Mouse (Mus musculus): ENCODE data around the gene Prkg1. TPM values are rescaled to one million over a fixed set of nuclear protein-coding genes. Genes with fewer than 3 reads are reported as not detected.
A peak's percentile ranks its signal among the peaks of the same experiment; 100 is the strongest.

Gene Prkg1
- polyA plus RNA-seq, 1 experiment from 2014 or later, result 13.7 TPM

- no peak for ATAC-seq (ENCODE audit: low read depth)
- Histone ChIP-seq H3K4me2 (ENCODE audit: low read depth, low read length) (no peak overlapping the region), H3K27ac (replicated peaks; ENCODE audit: low read depth, low read length) (no peak overlapping the region), H3K9me3 (ENCODE audit: control insufficient read depth, low read length) (no peaks in the 10 kb centered on the region), H3K27me3 (replicated peaks; ENCODE audit: control insufficient read depth, insufficient read depth, low read length) (no peaks in the 10 kb centered on the region), H3K4me1 (ENCODE audit: control insufficient read depth, insufficient read depth, low read length) (0 out of 2 replicates have a peak, but pooled peaks cover 3% of the 10 kb centered on the region), H3K36me3 (ENCODE audit: control insufficient read depth, insufficient read depth, low read length) (no peaks in the 10 kb centered on the region), H3K4me3 (ENCODE audit: low read depth, low read length) (no peak overlapping the region), H3K9ac (ENCODE audit: low read depth, low read length) (no peak overlapping the region)
- DNase-seq (ENCODE audit: low spot score), result no peak
- 86% methylated on average over 4 of the region's 4 CpGs for WGBS
These were observed 54.5 kb downstream of the Prkg1 start for GRCm38 (mm10) chr19:31710336-31710735.

GRCm38 (mm10) chr19:31703991-31704390, 60.8 kb downstream of the Prkg1 start:
- no peak for ATAC-seq (ENCODE audit: low read depth)
- Histone ChIP-seq H3K4me3 (ENCODE audit: low read depth, low read length) (no peak overlapping the region), H3K27ac (replicated peaks; ENCODE audit: low read depth, low read length) (no peak overlapping the region), H3K36me3 (ENCODE audit: control insufficient read depth, insufficient read depth, low read length) (no peaks in the 10 kb centered on the region), H3K9me3 (ENCODE audit: control insufficient read depth, low read length) (no peaks in the 10 kb centered on the region), H3K4me2 (ENCODE audit: low read depth, low read length) (no peak overlapping the region), H3K4me1 (ENCODE audit: control insufficient read depth, insufficient read depth, low read length) (0 out of 2 replicates have a peak, but pooled peaks cover 3% of the 10 kb centered on the region), H3K27me3 (replicated peaks; ENCODE audit: control insufficient read depth, insufficient read depth, low read length) (no peaks in the 10 kb centered on the region), H3K9ac (ENCODE audit: low read depth, low read length) (no peak overlapping the region)
- DNase-seq (ENCODE audit: low spot score), result no peak

GRCm38 (mm10) chr19:31698916-31699315, 65.9 kb downstream of the Prkg1 start:
- no peak overlapping the region for H3K9ac ChIP-seq (ENCODE audit: low read depth, low read length)
- no peaks in the 10 kb centered on the region for H3K9me3 ChIP-seq (ENCODE audit: control insufficient read depth, low read length)
- no peak for ATAC-seq (ENCODE audit: low read depth)
- no peaks in the 10 kb centered on the region for H3K27me3 ChIP-seq (replicated peaks; ENCODE audit: control insufficient read depth, insufficient read depth, low read length)
- no peak for DNase-seq (ENCODE audit: low spot score)
- no peaks in the 10 kb centered on the region for H3K4me1 ChIP-seq (ENCODE audit: control insufficient read depth, insufficient read depth, low read length)
- H3K36me3 ChIP-seq (ENCODE audit: control insufficient read depth, insufficient read depth, low read length), result no peaks in the 10 kb centered on the region
- H3K4me2 ChIP-seq (ENCODE audit: low read depth, low read length), result no peak overlapping the region
- WGBS, result 67% methylated on average over 6 of the region's 6 CpGs
- H3K27ac ChIP-seq (replicated peaks; ENCODE audit: low read depth, low read length), result no peak overlapping the region
- no peak overlapping the region for H3K4me3 ChIP-seq (ENCODE audit: low read depth, low read length)

- Histone ChIP-seq H3K9me3 (ENCODE audit: control insufficient read depth, low read length) (no peaks in the 10 kb centered on the region), H3K27ac (replicated peaks; ENCODE audit: low read depth, low read length) (no peak overlapping the region), H3K4me3 (ENCODE audit: low read depth, low read length) (no peak overlapping the region), H3K4me2 (ENCODE audit: low read depth, low read length) (no peak overlapping the region), H3K36me3 (ENCODE audit: control insufficient read depth, insufficient read depth, low read length) (no peaks in the 10 kb centered on the region), H3K27me3 (replicated peaks; ENCODE audit: control insufficient read depth, insufficient read depth, low read length) (no peaks in the 10 kb centered on the region), H3K9ac (ENCODE audit: low read depth, low read length) (no peak overlapping the region), H3K4me1 (ENCODE audit: control insufficient read depth, insufficient read depth, low read length) (no peaks in the 10 kb centered on the region)
- peak; percentile 57 for DNase-seq (ENCODE audit: low spot score)
- WGBS, result 28% methylated on average over 1 of the region's 1 CpGs
- ATAC-seq (ENCODE audit: low read depth), result no peak
These were observed 84.0 kb downstream of the Prkg1 start for GRCm38 (mm10) chr19:31680821-31681220.

GRCm38 (mm10) chr19:31678324-31678723, 86.5 kb downstream of the Prkg1 start:
- Histone ChIP-seq H3K9ac (ENCODE audit: low read depth, low read length) (no peak overlapping the region), H3K27ac (replicated peaks; ENCODE audit: low read depth, low read length) (no peak overlapping the region), H3K27me3 (replicated peaks; ENCODE audit: control insufficient read depth, insufficient read depth, low read length) (no peaks in the 10 kb centered on the region), H3K36me3 (ENCODE audit: control insufficient read depth, insufficient read depth, low read length) (no peaks in the 10 kb centered on the region), H3K9me3 (ENCODE audit: control insufficient read depth, low read length) (no peaks in the 10 kb centered on the region), H3K4me1 (ENCODE audit: control insufficient read depth, insufficient read depth, low read length) (no peaks in the 10 kb centered on the region), H3K4me3 (ENCODE audit: low read depth, low read length) (no peak overlapping the region), H3K4me2 (ENCODE audit: low read depth, low read length) (no peak overlapping the region)
- DNase-seq (ENCODE audit: low spot score), result peak; percentile 38
- ATAC-seq (ENCODE audit: low read depth), result no peak
- whole genome bisulfite sequencing, result 43% methylated on average over 5 of the region's 5 CpGs

- Histone ChIP-seq H3K27me3 (replicated peaks; ENCODE audit: control insufficient read depth, insufficient read depth, low read length) (no peaks in the 10 kb centered on the region), H3K27ac (replicated peaks; ENCODE audit: low read depth, low read length) (no peak overlapping the region), H3K4me1 (ENCODE audit: control insufficient read depth, insufficient read depth, low read length) (no peaks in the 10 kb centered on the region), H3K4me3 (ENCODE audit: low read depth, low read length) (no peak overlapping the region), H3K4me2 (ENCODE audit: low read depth, low read length) (no peak overlapping the region), H3K9me3 (ENCODE audit: control insufficient read depth, low read length) (no peaks in the 10 kb centered on the region), H3K36me3 (ENCODE audit: control insufficient read depth, insufficient read depth, low read length) (no peaks in the 10 kb centered on the region), H3K9ac (ENCODE audit: low read depth, low read length) (no peak overlapping the region)
- no peak for ATAC-seq (ENCODE audit: low read depth)
- 69% methylated on average over 5 of the region's 5 CpGs for WGBS
- no peak for DNase-seq (ENCODE audit: low spot score)
These were observed 93.1 kb downstream of the Prkg1 start for GRCm38 (mm10) chr19:31671726-31672125.

- ATAC-seq (ENCODE audit: low read depth) (no peak), DNase-seq (ENCODE audit: low spot score) (peak; percentile 40)
- no peaks in the 10 kb centered on the region for H3K9me3 ChIP-seq (ENCODE audit: control insufficient read depth, low read length)
- H3K27me3 ChIP-seq (replicated peaks; ENCODE audit: control insufficient read depth, insufficient read depth, low read length), result no peaks in the 10 kb centered on the region
- H3K4me1 ChIP-seq (ENCODE audit: control insufficient read depth, insufficient read depth, low read length), result peaks cover 8% of the 10 kb centered on the region; the same call in 1 of the 2 replicates
- H3K4me2 ChIP-seq (ENCODE audit: low read depth, low read length), result peak overlapping the region; percentile 83
- H3K27ac ChIP-seq (replicated peaks; ENCODE audit: low read depth, low read length), result peak overlapping the region; percentile 75
- H3K36me3 ChIP-seq (ENCODE audit: control insufficient read depth, insufficient read depth, low read length), result no peaks in the 10 kb centered on the region
- 6% methylated on average over 8 of the region's 8 CpGs for WGBS
- H3K9ac ChIP-seq (ENCODE audit: low read depth, low read length), result peak overlapping the region; percentile 73
- peak overlapping the region; percentile 59 for H3K4me3 ChIP-seq (ENCODE audit: low read depth, low read length)
These were observed 99.8 kb downstream of the Prkg1 start for GRCm38 (mm10) chr19:31665007-31665406.

- Histone ChIP-seq H3K27me3 (replicated peaks; ENCODE audit: control insufficient read depth, insufficient read depth, low read length) (no peaks in the 10 kb centered on the region), H3K9me3 (ENCODE audit: control insufficient read depth, low read length) (no peaks in the 10 kb centered on the region), H3K4me1 (ENCODE audit: control insufficient read depth, insufficient read depth, low read length) (peaks cover 8% of the 10 kb centered on the region; the same call in 1 of the 2 replicates), H3K4me3 (ENCODE audit: low read depth, low read length) (peak overlapping the region; percentile 59), H3K4me2 (ENCODE audit: low read depth, low read length) (peak overlapping the region; percentile 83), H3K36me3 (ENCODE audit: control insufficient read depth, insufficient read depth, low read length) (no peaks in the 10 kb centered on the region), H3K27ac (replicated peaks; ENCODE audit: low read depth, low read length) (peak overlapping the region; percentile 75), H3K9ac (ENCODE audit: low read depth, low read length) (peak overlapping the region; percentile 73)
- DNase-seq (ENCODE audit: low spot score), result peak; percentile 80
- peak; percentile 77 for ATAC-seq (ENCODE audit: low read depth)
- WGBS, result 0% methylated on average over 51 of the region's 52 CpGs
These were observed 100.5 kb downstream of the Prkg1 start for GRCm38 (mm10) chr19:31664159-31664991.

Data from embryonic facial prominence, embryonic 14.5 days (tissue).